In the genomic region with DNA sequence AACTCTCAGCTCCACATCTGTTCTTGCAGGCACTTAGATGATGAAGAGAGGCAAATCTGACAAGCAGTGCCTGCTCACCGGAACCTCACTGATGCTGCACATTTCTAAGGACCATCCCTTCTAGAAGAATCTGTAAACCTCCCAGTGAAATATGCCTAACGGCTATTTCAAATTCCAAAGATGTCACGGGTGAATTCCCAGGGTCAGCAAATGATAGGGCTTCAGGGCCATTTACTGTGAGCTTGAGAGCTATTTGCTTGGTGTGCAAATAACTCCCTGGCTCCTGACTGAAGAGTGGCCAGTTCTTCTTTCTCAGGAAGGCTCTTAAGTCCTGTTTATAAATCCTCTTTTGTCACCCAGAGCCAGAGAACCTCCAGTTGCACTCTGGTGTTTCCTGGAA, we compare ENCODE assay signal across 20 mouse cellular contexts.
DNase-seq lines count a peak whose midpoint lies in the region; ATAC-seq lines count a peak whose summit lies in the region.
"Had no signal": no experiment of that assay in that cellular context is flagged by ENCODE, and none has a peak within 500 bp of the region (broad histone marks: within the 10 kb centered on the region; RNA-seq: fewer than 3 reads in every experiment).

No protein-coding gene starts in this region.

- H3K9ac ChIP-seq in intestine, embryonic 16.5 days (ENCODE audit: low read depth, low read length), result no peak overlapping the region
- H3K9ac ChIP-seq: limb, embryonic 12.5 days; liver, embryonic 15.5 days; neural tube, embryonic 15.5 days had no signal

- no peak overlapping the region for H3K4me3 ChIP-seq in heart, embryonic 10.5 days
- H3K4me3 ChIP-seq in intestine, embryonic 16.5 days (ENCODE audit: low read length), result no peak overlapping the region
- H3K4me3 ChIP-seq: limb, embryonic 12.5 days; liver, embryonic 15.5 days; megakaryocyte, embryonic 14.5 days; neural tube, embryonic 15.5 days had no signal

- peaks cover 14% of the 10 kb centered on the region; the same call in 1 of the 2 replicates for H3K4me1 ChIP-seq in heart, embryonic 10.5 days
- H3K4me1 ChIP-seq in intestine, embryonic 16.5 days (ENCODE audit: control insufficient read depth, insufficient read depth, low read length), result no peaks in the 10 kb centered on the region
- H3K4me1 ChIP-seq: liver, embryonic 15.5 days; megakaryocyte, embryonic 14.5 days; neural tube, embryonic 15.5 days had no signal

- no peaks in the 10 kb centered on the region for H3K36me3 ChIP-seq in heart, embryonic 10.5 days
- no peaks in the 10 kb centered on the region for H3K36me3 ChIP-seq in intestine, embryonic 16.5 days (ENCODE audit: control insufficient read depth, insufficient read depth, low read length)
- H3K36me3 ChIP-seq: limb, embryonic 12.5 days; liver, embryonic 15.5 days; neural tube, embryonic 15.5 days had no signal

- no peak for ATAC-seq in intestine, embryonic 16.5 days
- ATAC-seq: forebrain, embryonic 16.5 days; intestine, postnatal 0 days had no signal

- H3K9me3 ChIP-seq in heart, embryonic 10.5 days, result no peaks in the 10 kb centered on the region
- H3K9me3 ChIP-seq in intestine, embryonic 16.5 days (ENCODE audit: control insufficient read depth, low read length), result no peaks in the 10 kb centered on the region
- H3K9me3 ChIP-seq: limb, embryonic 12.5 days; liver, embryonic 15.5 days; megakaryocyte, embryonic 14.5 days; neural tube, embryonic 15.5 days had no signal

- peak; percentile 40 for DNase-seq in retina, postnatal 1 day
- DNase-seq in retina, embryonic 14.5 days (ENCODE audit: low spot score), result no peak
- peak; percentile 24 for DNase-seq in embryo, embryonic 9.5 days (ENCODE audit: extremely low spot score)
- peak; percentile 18 for DNase-seq in kidney, postnatal 10 days
- no peak for DNase-seq in cerebellum, adult 11-12 months
- DNase-seq in heart, embryonic 10.5 days (ENCODE audit: low spot score), result no peak
- DNase-seq: adrenal gland, adult 8-10 months; cerebellum, postnatal 10 days; gastrocnemius, postnatal 10 days; layer of hippocampus, postnatal 36 days; right cerebral cortex, adult 18-20 months; thymus, adult 18-20 months had no signal

- 39% methylated on average over 3 of the region's 3 CpGs for WGBS in heart, embryonic 10.5 days
- 41% methylated on average over 3 of the region's 3 CpGs for WGBS in intestine, embryonic 16.5 days

- no peak overlapping the region for H3K27ac ChIP-seq in heart, embryonic 10.5 days
- no peak overlapping the region for H3K27ac ChIP-seq in intestine, embryonic 16.5 days (ENCODE audit: low read length)
- H3K27ac ChIP-seq: limb, embryonic 12.5 days; liver, embryonic 15.5 days; neural tube, embryonic 15.5 days had no signal

- H3K4me2 ChIP-seq in intestine, embryonic 16.5 days (ENCODE audit: low read depth, low read length), result no peak overlapping the region
- H3K4me2 ChIP-seq: limb, embryonic 12.5 days; liver, embryonic 15.5 days; neural tube, embryonic 15.5 days had no signal

- no peaks in the 10 kb centered on the region for H3K27me3 ChIP-seq in heart, embryonic 10.5 days (ENCODE audit: insufficient read depth, poor library complexity, severe bottlenecking)
- H3K27me3 ChIP-seq in intestine, embryonic 16.5 days (replicated peaks; ENCODE audit: control insufficient read depth, insufficient read depth, low read length), result no peaks in the 10 kb centered on the region
- H3K27me3 ChIP-seq: CH12.LX; limb, embryonic 12.5 days; liver, embryonic 15.5 days; neural tube, embryonic 15.5 days had no signal

Comparison
In these comparisons a context has a peak if more than half of its experiments do, and no peak if none do; other contexts are left out.
1. DNase-seq: peak in retina, postnatal 1 day (single experiment), embryo, embryonic 9.5 days (single experiment) and kidney, postnatal 10 days (single experiment); none in retina, embryonic 14.5 days (single experiment), cerebellum, adult 11-12 months (single experiment) and heart, embryonic 10.5 days (single experiment).